Mouse (Mus musculus) megakaryocyte-erythroid progenitor cell, adult 5-6 weeks (primary cell): ENCODE measurements around the gene Jarid2. TPM values are rescaled to one million over a fixed set of nuclear protein-coding genes. Genes with fewer than 3 reads are reported as not detected.
A peak's percentile ranks its signal among the peaks of the same experiment; 100 is the strongest.
"Not testable (repeated sequence)": the region's sequence is repeated elsewhere in the genome, so short reads cannot be mapped to it uniquely, and the experiment has no call there.

ENCODE experiments used
- ATAC-seq: replicated peaks from 2 replicates; pipeline ENCODE4 v1.8.0; 2016; ENCODE audit warnings: mild to moderate bottlenecking, inconsistent platforms; ENCODE audit not compliant: severe bottlenecking, poor library complexity, low FRiP score, low TSS enrichment
- total RNA-seq, 2 experiments: library from RNA; stranded (forward) in 1 of 2; stranded (reverse) in 1 of 2; fragments of 200-1000, 215-1000 nt in 1 of 2; fragments of >200 nt in 1 of 2; fragmentation: Nextera tagmentation in 1 of 2; gene quantifications; 2 replicates each; pipeline ENCODE4 v1.2.3; 2014 to 2017

Jarid2 gene
- total RNA-seq (2014; fragmentation: Nextera tagmentation), result 32.7 and 37.0 TPM in 2 replicates
- total RNA-seq (2017), result 28.1 and 31.7 TPM in 2 replicates

- ATAC-seq, result no peak
Observed at GRCm38 (mm10) chr13:44729424-44729971, at the start of gene Jarid2. Jarid2 (plus strand) TSS chr13:44729474.

GRCm38 (mm10) chr13:44681051-44681450 lies 48.2 kb upstream of the Jarid2 start:
- ATAC-seq, result no peak

GRCm38 (mm10) chr13:44688140-44688539 lies 41.1 kb upstream of the Jarid2 start:
- ATAC-seq, result no peak

- ATAC-seq, result no peak
Observed at GRCm38 (mm10) chr13:44697628-44698027, 31.6 kb upstream of the Jarid2 start.

GRCm38 (mm10) chr13:44704036-44704801 lies 25.1 kb upstream of the Jarid2 start:
- ATAC-seq, result no peak

- ATAC-seq, result no peak
Observed at GRCm38 (mm10) chr13:44705031-44705742, 24.1 kb upstream of the Jarid2 start.

GRCm38 (mm10) chr13:44705743-44706044 lies 23.6 kb upstream of the Jarid2 start:
- no peak for ATAC-seq

GRCm38 (mm10) chr13:44706206-44706915 lies 22.9 kb upstream of the Jarid2 start:
- ATAC-seq, result no peak

GRCm38 (mm10) chr13:44707176-44707575 lies 22.1 kb upstream of the Jarid2 start:
- ATAC-seq, result no peak

- no peak for ATAC-seq
Observed at GRCm38 (mm10) chr13:44708336-44709017, 20.8 kb upstream of the Jarid2 start.

GRCm38 (mm10) chr13:44709747-44710480 lies 19.4 kb upstream of the Jarid2 start:
- peak; percentile 83 for ATAC-seq

GRCm38 (mm10) chr13:44711062-44711461 lies 18.2 kb upstream of the Jarid2 start:
- no peak for ATAC-seq

- ATAC-seq, result no peak
Observed at GRCm38 (mm10) chr13:44711882-44712281, 17.4 kb upstream of the Jarid2 start.

- no peak for ATAC-seq
Observed at GRCm38 (mm10) chr13:44715187-44715885, 13.9 kb upstream of the Jarid2 start.

- no peak for ATAC-seq
Observed at GRCm38 (mm10) chr13:44717838-44718237, 11.4 kb upstream of the Jarid2 start.

GRCm38 (mm10) chr13:44718465-44718864 lies 10.8 kb upstream of the Jarid2 start:
- ATAC-seq, result not testable (repeated sequence)

- ATAC-seq, result no peak
Observed at GRCm38 (mm10) chr13:44720094-44720493, 9.2 kb upstream of the Jarid2 start.

- ATAC-seq, result no peak
Observed at GRCm38 (mm10) chr13:44721891-44722547, 7.3 kb upstream of the Jarid2 start.
